Mouse (Mus musculus) liver, postnatal 0 days (tissue): ENCODE data around the gene Prickle2.

Source experiments
- CTCF ChIP-seq: sonication (generic); IDR thresholded peaks from 2 replicates; pipeline ENCODE4 v1.5.1; 2016; ENCODE audit warnings: antibody characterized with exemption, low read depth
- EP300 ChIP-seq: IDR thresholded peaks from 2 replicates; pipeline ENCODE4 v1.6.1; 2016; ENCODE audit warnings: antibody characterized with exemption, low read depth, mild to moderate bottlenecking

DNA sequence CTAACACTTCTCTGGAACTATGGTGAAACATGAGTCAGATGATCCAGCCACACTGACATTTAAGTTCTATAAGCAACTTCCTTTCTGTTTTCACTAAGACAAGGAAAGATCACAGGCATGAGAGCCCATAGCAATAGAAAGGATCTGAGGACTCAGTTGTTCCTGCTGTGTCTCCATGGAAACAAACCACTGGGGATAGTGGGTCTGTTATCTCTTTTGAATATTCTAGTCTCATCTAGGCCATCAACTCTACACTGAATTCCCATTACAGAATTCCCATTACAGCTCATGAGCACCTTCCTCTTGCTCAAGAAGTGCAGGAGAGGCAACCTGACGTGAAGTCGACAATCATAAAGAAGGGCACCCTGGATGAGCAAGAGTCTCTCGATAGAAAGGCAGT is 265.7 kb downstream of the Prickle2 start:
- TF ChIP-seq CTCF (no peak), EP300 (no peak)
